Mouse (Mus musculus): ENCODE measurements at regions not wholly inside any gene's neighbourhood (a gene's known extent, or its start where the extent isn't known, plus 50 kb on each side); places are given as distances from the start of the nearest gene placed in this dataset.

DNA sequence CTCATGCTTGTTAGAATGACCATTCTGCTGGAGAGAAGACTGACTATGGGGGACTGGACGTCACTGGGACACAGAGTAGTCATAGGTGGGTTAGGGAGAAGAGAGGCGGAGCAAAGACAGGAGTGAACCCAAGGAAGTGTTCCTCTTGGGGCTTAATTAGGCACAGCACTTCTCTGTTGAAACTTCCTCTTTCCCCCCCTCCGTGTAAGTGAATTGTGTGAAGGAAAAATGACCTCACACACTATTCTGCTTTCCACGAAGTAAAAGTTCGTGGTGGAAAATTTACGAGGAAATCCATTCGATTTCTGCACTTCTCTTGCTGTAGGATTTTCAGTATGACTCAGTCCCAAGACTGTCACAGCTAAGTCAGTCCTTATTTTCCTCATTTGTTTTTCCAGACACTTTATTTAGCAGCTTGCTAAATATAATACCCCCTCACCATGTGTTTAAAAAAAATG, 49.9 kb upstream of the Ado start:
- no peak for DNase-seq
